Mouse (Mus musculus): Measurements from ENCODE around the gene Cuta. TPM values are rescaled to one million over a fixed set of nuclear protein-coding genes. Genes with fewer than 3 reads are reported as not detected.

The Cuta gene
- polyA plus RNA-seq, 1 experiment = 396 TPM

GRCm38 (mm10) chr17:26957872-26958271 lies 18.5 kb upstream of the Cuta start:
- TF ChIP-seq FLI1 (IDR thresholded peaks at IDR 0.05; ENCODE audit: low read length) = no peak
- no peak for TF ChIP-seq GATA1 (IDR thresholded peaks at IDR 0.05; ENCODE audit: borderline replicate concordance, low read length)
- no peak overlapping the region for H3K4me3 ChIP-seq (replicated peaks)
- H3K9me3 ChIP-seq = no peaks in the 10 kb centered on the region
- peaks cover 62% of the 10 kb centered on the region for H3K36me3 ChIP-seq (replicated peaks; ENCODE audit: low read length)
- H3K4me1 ChIP-seq = peaks cover 69% of the 10 kb centered on the region
- peaks cover 29% of the 10 kb centered on the region for H3K27me3 ChIP-seq (replicated peaks)

- H3K4me3 ChIP-seq (replicated peaks) = no peak overlapping the region
- peaks cover 79% of the 10 kb centered on the region for H3K4me1 ChIP-seq
- no peaks in the 10 kb centered on the region for H3K9me3 ChIP-seq
- H3K36me3 ChIP-seq (replicated peaks; ENCODE audit: low read length) = peaks cover 55% of the 10 kb centered on the region
- TF ChIP-seq GATA1 (IDR thresholded peaks at IDR 0.05; ENCODE audit: borderline replicate concordance, low read length) = no peak
- TF ChIP-seq FLI1 (IDR thresholded peaks at IDR 0.05; ENCODE audit: low read length) = no peak
- H3K27me3 ChIP-seq (replicated peaks) = peaks cover 36% of the 10 kb centered on the region
Measured at GRCm38 (mm10) chr17:26956895-26957294, 17.5 kb upstream of the Cuta start.

DNA sequence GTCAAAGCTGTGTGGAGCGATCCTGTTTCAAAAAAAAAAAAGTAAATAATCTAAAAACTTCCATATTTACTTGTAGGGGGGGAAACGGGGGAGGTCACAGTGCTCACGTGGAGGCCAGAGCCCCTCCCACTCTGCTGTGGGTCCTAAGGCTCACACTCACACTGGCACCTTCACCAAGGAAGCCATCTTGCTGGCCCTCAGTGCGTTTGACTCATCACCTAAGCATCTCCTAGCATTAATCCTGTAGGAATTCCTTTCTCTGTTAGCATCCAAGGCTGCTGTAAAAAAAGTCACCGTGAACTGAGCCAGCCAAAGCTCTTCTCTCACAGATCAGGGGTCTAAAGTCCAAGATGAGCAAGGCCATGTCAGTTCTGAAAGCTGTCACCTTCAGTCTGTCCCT lies 16.9 kb upstream of the Cuta start:
- TF ChIP-seq FLI1 (IDR thresholded peaks at IDR 0.05; ENCODE audit: low read length) (no peak), GATA1 (IDR thresholded peaks at IDR 0.05; ENCODE audit: borderline replicate concordance, low read length) (no peak)
- H3K4me1 ChIP-seq = peaks cover 85% of the 10 kb centered on the region
- no peaks in the 10 kb centered on the region for H3K9me3 ChIP-seq
- H3K27me3 ChIP-seq (replicated peaks) = peaks cover 34% of the 10 kb centered on the region
- no peak overlapping the region for H3K4me3 ChIP-seq (replicated peaks)
- peaks cover 49% of the 10 kb centered on the region for H3K36me3 ChIP-seq (replicated peaks; ENCODE audit: low read length)

- TF ChIP-seq GATA1 (IDR thresholded peaks at IDR 0.05; ENCODE audit: borderline replicate concordance, low read length) (no peak), FLI1 (IDR thresholded peaks at IDR 0.05; ENCODE audit: low read length) (no peak)
- Histone ChIP-seq H3K4me1 (peaks cover 85% of the 10 kb centered on the region), H3K4me3 (replicated peaks) (peak overlapping the region; percentile 62), H3K9me3 (no peaks in the 10 kb centered on the region), H3K27me3 (replicated peaks) (peaks cover 44% of the 10 kb centered on the region), H3K36me3 (replicated peaks; ENCODE audit: low read length) (peaks cover 30% of the 10 kb centered on the region)
Measured at GRCm38 (mm10) chr17:26953726-26954125, 14.4 kb upstream of the Cuta start.

DNA sequence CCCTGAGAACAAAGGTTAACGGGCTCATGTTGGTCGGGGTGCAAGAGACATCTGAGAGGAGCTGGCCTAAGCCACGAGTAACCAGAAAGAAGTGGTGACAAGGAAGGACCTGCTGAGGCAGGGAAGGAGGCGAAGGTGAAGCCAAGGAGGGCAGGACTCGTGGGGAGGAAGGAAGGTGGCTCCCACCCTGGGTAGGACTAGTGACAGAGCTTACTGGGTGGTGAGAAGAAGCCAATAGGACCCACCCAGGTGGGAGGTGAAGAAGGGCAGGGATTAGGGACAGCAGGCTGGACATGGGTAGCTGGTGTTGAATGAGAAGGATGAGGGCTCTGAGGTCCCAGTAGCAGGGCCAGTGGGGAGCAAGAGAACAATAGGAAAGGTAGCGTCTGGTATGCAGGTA lies 13.8 kb upstream of the Cuta start:
- Histone ChIP-seq H3K36me3 (replicated peaks; ENCODE audit: low read length) (peaks cover 28% of the 10 kb centered on the region), H3K27me3 (replicated peaks) (peaks cover 44% of the 10 kb centered on the region), H3K9me3 (no peaks in the 10 kb centered on the region), H3K4me3 (replicated peaks) (peak overlapping the region; percentile 70), H3K4me1 (peaks cover 84% of the 10 kb centered on the region)
- no peak for TF ChIP-seq GATA1 (IDR thresholded peaks at IDR 0.05; ENCODE audit: borderline replicate concordance, low read length)
- no peak for TF ChIP-seq FLI1 (IDR thresholded peaks at IDR 0.05; ENCODE audit: low read length)

GRCm38 (mm10) chr17:26951952-26952877 lies 12.8 kb upstream of the Cuta start:
- H3K4me1 ChIP-seq = peaks cover 82% of the 10 kb centered on the region
- no peaks in the 10 kb centered on the region for H3K9me3 ChIP-seq
- peaks cover 18% of the 10 kb centered on the region for H3K36me3 ChIP-seq (replicated peaks; ENCODE audit: low read length)
- H3K4me3 ChIP-seq (replicated peaks) = peak overlapping the region; percentile 83
- no peak for TF ChIP-seq GATA1 (IDR thresholded peaks at IDR 0.05; ENCODE audit: borderline replicate concordance, low read length)
- peaks cover 47% of the 10 kb centered on the region for H3K27me3 ChIP-seq (replicated peaks)

DNA sequence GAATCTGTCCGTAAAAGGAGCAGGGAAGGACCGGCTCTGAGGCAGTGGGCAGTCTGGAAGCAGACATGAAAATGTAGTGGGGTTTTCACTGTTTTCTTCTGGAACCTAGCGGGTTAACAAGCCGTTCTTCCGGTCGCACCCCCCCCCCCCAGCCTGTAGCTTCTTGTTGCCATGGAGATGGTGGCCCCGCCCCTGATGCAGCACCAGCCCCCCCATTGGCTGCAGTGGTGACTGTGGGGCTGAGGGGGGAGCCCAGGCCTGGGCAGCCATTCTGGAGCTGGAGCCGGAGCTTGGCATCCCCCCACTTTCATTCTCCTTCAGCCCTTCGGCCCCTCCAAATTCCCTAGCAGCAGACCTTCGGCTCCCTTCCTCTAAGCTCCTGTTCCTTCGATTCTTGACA lies 12.0 kb upstream of the Cuta start:
- peak overlapping the region; percentile 83 for H3K4me3 ChIP-seq (replicated peaks)
- peaks cover 13% of the 10 kb centered on the region for H3K36me3 ChIP-seq (replicated peaks; ENCODE audit: low read length)
- TF ChIP-seq GATA1 (IDR thresholded peaks at IDR 0.05; ENCODE audit: borderline replicate concordance, low read length) (no peak), FLI1 (IDR thresholded peaks at IDR 0.05; ENCODE audit: low read length) (no peak)
- peaks cover 81% of the 10 kb centered on the region for H3K4me1 ChIP-seq
- peaks cover 52% of the 10 kb centered on the region for H3K27me3 ChIP-seq (replicated peaks)
- H3K9me3 ChIP-seq = no peaks in the 10 kb centered on the region

GRCm38 (mm10) chr17:26950560-26951288 lies 11.4 kb upstream of the Cuta start:
- peaks cover 58% of the 10 kb centered on the region for H3K27me3 ChIP-seq (replicated peaks)

DNA sequence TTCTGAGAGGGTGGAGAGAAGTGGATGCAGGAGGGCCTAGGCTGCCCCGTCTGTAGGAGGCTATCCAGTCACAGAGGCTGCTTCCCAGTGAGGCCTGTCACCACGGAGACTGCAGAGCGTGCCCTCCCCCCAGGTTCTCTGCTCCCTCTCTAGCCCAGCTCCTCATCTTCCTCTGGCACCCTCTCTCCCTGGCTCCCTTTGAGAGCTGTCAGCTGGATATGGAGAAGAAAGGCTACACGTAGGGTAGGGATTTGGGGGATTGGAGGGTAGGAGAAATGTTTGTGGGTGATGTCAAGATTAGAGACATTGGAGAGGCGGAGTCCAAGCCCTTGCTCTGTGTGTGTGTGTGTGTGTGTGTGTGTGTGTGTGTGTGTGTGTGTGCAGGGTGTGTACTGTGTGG lies 10.5 kb upstream of the Cuta start:
- Histone ChIP-seq H3K9me3 (no peaks in the 10 kb centered on the region), H3K27me3 (replicated peaks) (peaks cover 66% of the 10 kb centered on the region), H3K36me3 (replicated peaks; ENCODE audit: low read length) (peaks cover 2% of the 10 kb centered on the region), H3K4me3 (replicated peaks) (peak overlapping the region; percentile 44), H3K4me1 (peaks cover 80% of the 10 kb centered on the region)
- TF ChIP-seq GATA1 (IDR thresholded peaks at IDR 0.05; ENCODE audit: borderline replicate concordance, low read length) (no peak), FLI1 (IDR thresholded peaks at IDR 0.05; ENCODE audit: low read length) (no peak)

More at GRCm38 (mm10) chr17:26950560-26951288, 11.4 kb upstream of the Cuta start:
- Histone ChIP-seq H3K4me1 (peaks cover 80% of the 10 kb centered on the region), H3K36me3 (replicated peaks; ENCODE audit: low read length) (peaks cover 11% of the 10 kb centered on the region), H3K9me3 (no peaks in the 10 kb centered on the region), H3K4me3 (replicated peaks) (peak overlapping the region; percentile 38)
- no peak for TF ChIP-seq GATA1 (IDR thresholded peaks at IDR 0.05; ENCODE audit: borderline replicate concordance, low read length)
- no peak for TF ChIP-seq FLI1 (IDR thresholded peaks at IDR 0.05; ENCODE audit: low read length)

Measured in megakaryocyte, embryonic 14.5 days (primary cell).